Mouse (Mus musculus): Measurements from ENCODE around the gene Hydin.

The Hydin gene

DNA sequence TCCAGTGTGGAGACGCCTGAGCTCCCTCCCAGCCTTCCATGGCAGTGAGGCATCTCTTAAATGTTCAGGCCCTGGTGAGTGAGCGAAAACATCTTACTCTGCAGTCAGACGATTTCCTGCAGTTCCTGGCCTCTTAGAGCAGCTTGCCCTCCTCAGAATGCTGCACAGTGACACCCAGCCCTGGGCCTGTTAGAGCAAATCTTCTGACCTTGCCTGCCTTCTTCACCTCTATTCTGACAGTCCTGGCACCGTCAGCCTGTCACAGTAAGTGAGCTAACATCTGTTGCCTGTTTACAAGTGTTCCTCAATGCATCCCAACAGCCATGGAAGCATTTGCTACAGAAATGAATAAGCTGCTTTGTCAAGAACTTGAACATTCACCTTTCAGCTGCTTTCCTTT is 376.4 kb downstream of the Hydin start:
- peak; percentile 51 for DNase-seq

DNA sequence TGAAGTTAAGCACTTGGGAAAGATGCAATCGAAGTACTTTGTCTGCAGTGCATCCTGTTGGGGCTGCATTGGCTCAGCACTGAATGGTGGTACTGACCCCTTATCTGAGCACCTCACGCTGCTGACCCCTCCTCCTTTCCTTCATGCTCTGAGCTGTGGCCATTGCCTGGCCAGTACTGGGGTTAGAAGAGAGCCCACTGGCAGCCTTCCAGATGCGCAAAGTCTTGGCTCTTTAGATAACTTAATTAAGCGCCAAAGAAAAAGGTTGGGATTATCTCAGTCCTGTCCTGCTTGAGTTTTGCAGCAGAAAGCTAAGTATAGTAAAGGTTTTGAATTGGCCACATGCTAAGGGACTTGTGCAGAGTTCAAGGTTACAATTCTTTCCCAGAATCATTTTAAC is 377.6 kb downstream of the Hydin start:
- DNase-seq: no peak

DNA sequence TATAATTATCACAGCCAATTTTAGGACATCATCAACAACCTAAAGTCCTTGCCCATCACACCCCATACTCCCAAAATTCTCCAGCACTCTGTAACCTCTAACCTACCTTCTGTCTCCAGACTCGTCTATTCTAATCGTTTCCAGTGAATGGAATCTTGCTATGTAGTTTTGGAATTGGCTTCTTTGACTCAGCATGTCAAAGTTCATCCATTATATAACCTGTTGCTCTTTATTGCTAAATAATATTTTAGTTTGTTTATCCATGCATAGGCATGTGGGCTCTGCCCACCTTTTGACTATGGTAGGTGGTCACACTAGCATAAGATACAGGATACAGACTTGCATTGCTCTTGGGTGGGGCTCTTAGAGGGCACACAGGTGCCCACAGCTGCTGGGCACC is 378.1 kb downstream of the Hydin start:
- DNase-seq: no peak

DNA sequence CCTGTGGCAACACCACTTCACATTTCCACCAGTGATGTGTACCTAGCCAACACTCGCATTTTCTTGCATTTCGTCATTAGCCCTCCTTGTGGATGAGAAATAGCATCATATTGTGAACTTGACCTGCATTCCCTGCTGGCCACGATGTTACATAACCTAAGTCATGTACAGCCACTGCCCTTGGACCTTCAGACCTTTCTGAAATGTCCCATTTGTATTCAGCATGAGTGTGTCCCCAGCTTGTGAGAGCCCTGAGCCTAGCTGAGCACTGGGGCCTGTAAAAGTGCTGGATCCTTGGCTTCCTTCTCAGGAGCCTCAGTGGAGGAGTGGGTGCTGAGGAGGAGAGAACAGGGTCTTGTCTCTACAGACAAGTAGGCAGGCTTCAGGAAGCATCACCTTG is 378.6 kb downstream of the Hydin start:
- DNase-seq: no peak

DNA sequence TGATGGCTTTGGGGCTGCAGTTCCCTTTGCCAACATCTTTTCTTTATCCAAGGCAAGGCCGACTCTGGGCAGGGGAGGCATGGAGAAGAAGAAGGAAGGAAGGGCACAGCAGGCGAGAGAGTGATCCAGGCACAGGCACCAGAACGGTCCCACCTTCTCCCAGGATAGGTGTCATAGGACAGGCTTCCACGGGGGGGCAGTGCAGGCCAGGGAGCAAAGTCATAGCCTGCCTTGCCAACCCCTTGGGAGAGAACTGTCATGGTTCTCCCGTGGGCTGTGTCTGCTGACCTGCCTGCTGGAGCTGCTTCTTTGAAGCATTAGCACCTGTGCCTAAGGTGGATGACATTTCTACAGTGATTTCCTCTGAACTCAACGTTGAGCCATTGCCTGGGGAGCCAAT is 379.3 kb downstream of the Hydin start:
- peak; percentile 74 for DNase-seq

DNA sequence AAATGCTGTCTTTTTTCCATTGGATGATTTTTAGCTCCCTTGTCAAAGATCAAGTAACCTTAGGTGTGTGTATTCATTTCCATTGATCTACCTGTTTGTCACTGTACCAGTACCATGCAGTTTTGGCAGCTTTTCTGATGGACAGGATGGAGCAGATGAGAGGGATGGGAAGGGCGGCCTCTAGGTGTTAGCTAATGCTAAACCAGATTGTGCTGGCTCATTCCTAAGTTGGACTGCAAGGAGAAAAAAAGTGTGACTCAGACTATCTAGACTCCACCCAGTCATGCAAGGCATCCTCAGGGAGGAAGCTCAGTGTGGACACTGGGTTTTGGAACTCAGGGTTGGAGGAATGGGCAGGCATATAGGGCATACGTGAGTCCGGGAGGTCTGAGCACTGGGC is 381.8 kb downstream of the Hydin start:
- DNase-seq: no peak

DNA sequence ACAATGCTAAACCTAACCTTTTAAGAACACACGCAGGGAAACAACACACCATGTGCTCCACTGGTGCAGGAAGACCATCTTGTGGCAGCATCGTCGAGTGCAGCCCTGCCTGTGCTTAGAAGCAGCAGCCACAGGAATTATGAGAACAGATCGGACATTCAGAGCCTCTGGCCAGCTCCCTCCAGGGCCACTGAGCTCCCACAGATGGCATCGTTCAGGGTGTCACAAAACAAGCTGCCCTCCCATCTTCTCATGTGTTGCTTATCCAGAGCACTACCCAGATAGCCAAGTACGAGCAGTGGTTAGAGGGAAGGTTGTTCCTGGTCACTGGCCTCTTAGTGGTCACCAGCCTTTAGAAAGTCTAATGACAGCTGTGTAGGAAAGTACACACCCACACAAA is 382.5 kb downstream of the Hydin start:
- DNase-seq: no peak

DNA sequence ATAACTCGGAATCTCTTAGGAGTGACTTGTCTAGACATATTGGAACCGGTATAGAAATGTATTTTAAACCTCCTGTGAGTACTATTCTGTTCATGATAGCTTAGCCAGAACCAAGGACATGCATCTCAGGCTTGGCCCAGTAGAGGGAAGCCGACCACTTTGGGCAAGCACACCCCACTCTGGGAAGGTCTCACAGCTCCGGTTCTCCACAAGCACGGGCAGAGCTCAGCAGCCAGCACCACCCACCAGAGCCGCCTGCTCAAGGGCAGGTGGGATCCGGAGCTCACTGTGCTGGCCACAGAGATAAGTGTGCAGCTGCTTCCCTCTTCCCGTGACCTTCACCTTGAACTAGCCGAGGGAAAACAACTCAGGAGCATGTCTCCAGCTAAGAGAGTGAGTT is 384.1 kb downstream of the Hydin start:
- no peak for DNase-seq

DNA sequence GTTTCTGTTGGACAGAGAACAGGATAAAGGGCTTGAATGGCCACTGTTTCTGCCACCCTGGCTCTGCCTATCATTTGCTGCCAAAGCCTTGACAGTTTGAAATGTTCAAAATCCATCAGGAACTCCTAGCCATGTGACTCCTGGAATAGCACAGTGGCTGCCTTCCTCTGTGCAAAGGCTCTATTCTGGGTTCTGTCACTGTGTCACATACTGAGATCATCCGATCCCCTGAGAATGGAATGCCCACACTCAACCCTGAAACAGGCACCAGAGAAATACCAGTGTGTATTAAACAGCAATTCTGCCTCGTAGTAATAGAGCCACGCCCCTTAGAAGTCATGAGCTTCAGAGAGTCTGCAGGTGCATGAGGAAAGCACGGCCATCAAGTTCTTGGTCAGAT is 385.1 kb downstream of the Hydin start:
- DNase-seq: no peak

DNA sequence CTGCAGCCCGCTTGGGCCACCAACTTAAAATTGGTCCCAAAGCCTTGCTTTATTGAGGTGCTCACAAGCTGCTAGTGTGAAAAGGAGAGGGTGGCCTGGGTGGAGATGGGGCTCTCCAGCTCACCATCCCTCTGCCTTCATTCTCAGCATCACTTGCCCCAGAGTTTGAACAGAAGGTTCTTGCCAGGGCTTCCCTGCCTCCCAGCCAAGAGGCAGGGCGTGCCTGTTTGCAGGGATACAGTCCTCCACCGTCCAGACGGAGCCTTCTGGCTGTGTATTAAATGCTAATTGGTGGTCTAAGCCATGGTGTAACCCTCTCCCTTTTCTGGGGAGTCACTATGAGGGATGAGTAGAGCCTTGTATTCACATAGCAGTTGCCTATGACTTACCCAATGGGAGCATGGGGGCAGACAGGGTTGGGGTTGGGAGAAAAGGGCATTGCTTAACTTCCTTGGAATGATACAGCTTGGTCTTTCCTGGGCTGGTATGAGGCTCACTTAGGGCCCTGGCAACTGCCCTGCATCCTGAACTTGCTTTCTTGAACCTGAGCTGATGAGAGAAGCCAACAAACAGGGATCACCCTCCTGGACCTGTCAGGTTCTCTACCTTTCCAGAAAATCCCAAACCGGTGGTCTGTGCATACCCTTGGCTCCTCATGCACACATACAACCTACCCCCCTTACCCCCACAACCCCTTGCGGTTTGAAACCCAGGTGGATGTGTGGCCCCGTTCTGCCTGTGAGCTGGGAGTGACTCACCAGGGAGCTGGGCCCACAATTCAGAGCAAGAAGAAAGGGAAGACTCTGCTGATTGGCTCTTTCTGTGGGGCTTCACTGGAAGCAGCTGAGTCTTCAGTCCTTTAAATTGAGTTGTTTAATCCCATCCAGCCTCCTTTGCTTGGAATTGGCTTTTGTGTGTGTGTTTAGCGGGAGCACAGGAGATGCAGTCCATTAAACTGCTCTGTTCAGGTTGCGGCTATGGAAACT is 387.6 kb downstream of the Hydin start:
- DNase-seq: no peak

DNA sequence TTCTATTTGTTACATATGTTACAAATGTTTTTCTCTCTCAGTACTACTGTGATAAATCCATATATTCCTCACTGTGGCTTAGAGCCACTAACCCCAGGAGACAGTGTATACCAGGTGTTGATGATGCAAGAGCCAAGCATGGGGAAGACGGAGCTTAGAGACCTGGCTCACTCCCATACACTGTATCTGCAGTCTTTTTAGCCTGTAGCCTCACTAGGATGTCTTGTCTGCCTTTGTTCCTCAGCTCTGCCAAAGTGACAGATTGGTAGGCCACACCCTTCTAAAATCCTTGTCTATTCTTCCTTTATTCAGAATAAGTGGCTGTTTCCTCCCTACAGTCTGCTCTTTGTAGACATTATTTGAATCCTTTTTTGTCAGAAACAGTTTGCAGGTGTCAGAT is 389.1 kb downstream of the Hydin start:
- no peak for DNase-seq

DNA sequence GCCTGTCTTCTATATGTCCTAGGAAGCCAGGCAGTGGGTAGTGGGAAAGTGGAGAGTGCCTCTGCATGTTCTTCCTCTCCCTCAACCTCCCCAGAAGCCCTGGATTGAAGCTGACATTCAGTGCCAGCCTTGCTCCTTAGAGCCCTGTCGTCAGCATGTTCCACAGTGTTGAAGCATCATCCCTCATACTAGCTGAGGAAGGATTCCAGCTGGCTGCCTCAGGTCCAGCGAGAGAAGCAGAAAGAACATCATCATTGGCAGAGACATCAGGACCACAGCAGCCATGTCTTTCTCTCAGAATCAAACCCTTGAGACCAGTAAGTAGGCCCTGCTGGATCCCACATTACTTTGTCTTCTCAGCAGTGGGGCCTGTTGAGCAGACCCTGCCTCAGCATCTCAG is 390.9 kb downstream of the Hydin start:
- DNase-seq: no peak
